ENCODE assay signal across 8 mouse cellular contexts in the genomic region with DNA sequence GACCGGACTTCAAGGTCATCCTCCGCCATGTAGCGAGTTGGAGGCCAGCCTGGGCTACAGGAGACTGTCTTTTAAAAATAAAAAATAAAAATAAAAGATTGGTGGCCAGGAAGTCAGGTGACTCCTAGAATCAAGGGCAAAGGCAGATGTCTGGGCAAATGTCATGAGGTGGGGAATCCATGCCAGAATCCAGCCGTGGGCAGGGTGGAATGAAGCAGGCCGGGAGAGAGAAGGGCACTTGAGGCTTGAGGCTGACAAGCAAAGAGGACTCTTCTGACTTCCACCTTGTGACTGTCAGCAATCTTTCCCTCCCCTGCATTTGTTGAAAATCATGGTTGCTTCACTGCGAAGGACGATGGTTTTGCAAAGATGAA. TPM values are rescaled to one million over a fixed set of nuclear protein-coding genes. Genes with fewer than 3 reads are reported as not detected.
DNase-seq lines count a peak whose midpoint lies in the region; ATAC-seq and TF ChIP-seq lines count a peak whose summit lies in the region.

No protein-coding gene starts in this region.

- DNase-seq in kidney, adult 11 months, result no peak
- DNase-seq in midbrain, embryonic 14.5 days, result no peak
- no peak for DNase-seq in urinary bladder, postnatal 10 days (ENCODE audit: low spot score)
- no peak for DNase-seq in cerebellum, adult 9-10 months

- no peaks in the 10 kb centered on the region for H3K27me3 ChIP-seq in kidney, embryonic 15.5 days
- no peaks in the 10 kb centered on the region for H3K27me3 ChIP-seq in hindbrain, embryonic 12.5 days
- H3K27me3 ChIP-seq in midbrain, embryonic 14.5 days (ENCODE audit: control insufficient read depth, insufficient read depth, low read length), result no peaks in the 10 kb centered on the region

- TF ChIP-seq POLR2A in cortical plate, adult 2 months (IDR thresholded peaks at IDR 0.05; ENCODE audit: extremely low read depth, insufficient read depth, low read length), result no peak

- H3K9me3 ChIP-seq in kidney, embryonic 15.5 days (replicated peaks), result no peaks in the 10 kb centered on the region
- H3K9me3 ChIP-seq in hindbrain, embryonic 12.5 days (replicated peaks), result no peaks in the 10 kb centered on the region
- no peaks in the 10 kb centered on the region for H3K9me3 ChIP-seq in midbrain, embryonic 14.5 days (ENCODE audit: control insufficient read depth, low read length)

- peak overlapping the region; percentile 93 for H3K4me2 ChIP-seq in kidney, embryonic 15.5 days
- H3K4me2 ChIP-seq in hindbrain, embryonic 12.5 days (replicated peaks), result peak overlapping the region; percentile 68
- peak overlapping the region; percentile 76 for H3K4me2 ChIP-seq in midbrain, embryonic 14.5 days (ENCODE audit: low read length)

- H3K9ac ChIP-seq in kidney, embryonic 15.5 days, result peak overlapping the region; percentile 91
- peak overlapping the region; percentile 86 for H3K9ac ChIP-seq in hindbrain, embryonic 12.5 days
- H3K9ac ChIP-seq in midbrain, embryonic 14.5 days (replicated peaks; ENCODE audit: low read length), result peak overlapping the region; percentile 95

- H3K27ac ChIP-seq in kidney, embryonic 15.5 days, result no peak overlapping the region
- 0 out of 2 replicates have a peak overlapping the region, but pooled peaks have one; percentile 79 for H3K27ac ChIP-seq in cortical plate, adult 2 months (ENCODE audit: insufficient read depth, low read length)
- H3K27ac ChIP-seq in hindbrain, embryonic 12.5 days, result peak overlapping the region; percentile 84; the same call in 1 of the 2 replicates
- peak overlapping the region; percentile 90 for H3K27ac ChIP-seq in midbrain, embryonic 14.5 days (replicated peaks; ENCODE audit: low read depth, low read length)

- H3K4me1 ChIP-seq in kidney, embryonic 15.5 days, result peaks cover 13% of the 10 kb centered on the region
- peaks cover 3% of the 10 kb centered on the region; the same call in 1 of the 2 replicates for H3K4me1 ChIP-seq in cortical plate, adult 2 months (ENCODE audit: control insufficient read depth, insufficient read depth, low read length)
- peaks cover 10% of the 10 kb centered on the region; the same call in 1 of the 2 replicates for H3K4me1 ChIP-seq in hindbrain, embryonic 12.5 days
- H3K4me1 ChIP-seq in midbrain, embryonic 14.5 days (ENCODE audit: control insufficient read depth, insufficient read depth, low read length), result peaks cover 19% of the 10 kb centered on the region

- H3K4me3 ChIP-seq in kidney, embryonic 15.5 days (replicated peaks), result peak overlapping the region; percentile 81
- H3K4me3 ChIP-seq in cortical plate, adult 2 months (ENCODE audit: insufficient read depth, low read length), result peak overlapping the region; percentile 64
- peak overlapping the region; percentile 51 for H3K4me3 ChIP-seq in hindbrain, embryonic 12.5 days
- peak overlapping the region; percentile 62 for H3K4me3 ChIP-seq in midbrain, embryonic 14.5 days (replicated peaks; ENCODE audit: low read depth, low read length)

- WGBS in kidney, embryonic 15.5 days, result 82% methylated on average over 7 of the region's 7 CpGs
- 90% methylated on average over 7 of the region's 7 CpGs for WGBS in hindbrain, embryonic 12.5 days
- 85% methylated on average over 7 of the region's 7 CpGs for WGBS in midbrain, embryonic 14.5 days

- peak; percentile 2; the same call in 1 of the 2 replicates for ATAC-seq in kidney, embryonic 15.5 days (replicated peaks; ENCODE audit: low FRiP score)
- ATAC-seq in hindbrain, embryonic 12.5 days (ENCODE audit: low FRiP score), result no peak
- no peak for ATAC-seq in midbrain, embryonic 14.5 days (ENCODE audit: low FRiP score, low TSS enrichment)
- no peak for ATAC-seq in megakaryocyte-erythroid progenitor cell, adult 5-6 weeks (replicated peaks; ENCODE audit: low FRiP score, low TSS enrichment, poor library complexity, severe bottlenecking)

- H3K36me3 ChIP-seq in kidney, embryonic 15.5 days, result no peaks in the 10 kb centered on the region
- peaks cover 1% of the 10 kb centered on the region for H3K36me3 ChIP-seq in hindbrain, embryonic 12.5 days
- H3K36me3 ChIP-seq in midbrain, embryonic 14.5 days (ENCODE audit: control insufficient read depth, insufficient read depth, low read length), result 0 out of 2 replicates have a peak, but pooled peaks cover 3% of the 10 kb centered on the region

- TF ChIP-seq CTCF in cortical plate, adult 2 months (IDR thresholded peaks at IDR 0.05; ENCODE audit: extremely low read depth, insufficient read depth, low read length), result no peak

RNA-seq across cellular contexts. Expression of gene Eid2b, which starts 0.7 kb away (rescaled TPM):
- polyA plus RNA-seq in kidney, embryonic 15.5 days (2015; fragmentation: Nextera tagmentation; extraction: Ambion mirVana), result 11.4 and 11.6 TPM in 2 replicates
- polyA plus RNA-seq in cortical plate, adult 2 months (2012; rRNA removed), result 26.4 and 27.0 TPM in 2 replicates
- polyA plus RNA-seq in hindbrain, embryonic 12.5 days (2016; fragmentation: Nextera tagmentation; extraction: Ambion mirVana), result 26.7 and 28.4 TPM in 2 replicates
- polyA plus RNA-seq in midbrain, embryonic 14.5 days (2014; fragmentation: Nextera tagmentation; extraction: Ambion mirVana), result 40.2 TPM in 2 replicates
- total RNA-seq in megakaryocyte-erythroid progenitor cell, adult 5-6 weeks (2014; fragmentation: Nextera tagmentation), result 2.1 and 2.9 TPM in 2 replicates
- total RNA-seq in megakaryocyte-erythroid progenitor cell, adult 5-6 weeks (2017), result 0.38 and 1.4 TPM in 2 replicates

RNA-seq across cellular contexts. Expression of gene Eid2, which starts 10.6 kb away (rescaled TPM):
- polyA plus RNA-seq in kidney, embryonic 15.5 days (2015; fragmentation: Nextera tagmentation; extraction: Ambion mirVana), result 1.8 and 2.1 TPM in 2 replicates
- 49.2 and 52.2 TPM in 2 replicates for polyA plus RNA-seq in cortical plate, adult 2 months (2012; rRNA removed)
- 19.3 and 20.0 TPM in 2 replicates for polyA plus RNA-seq in hindbrain, embryonic 12.5 days (2016; fragmentation: Nextera tagmentation; extraction: Ambion mirVana)
- 6.8 and 14.7 TPM in 2 replicates for polyA plus RNA-seq in midbrain, embryonic 14.5 days (2014; fragmentation: Nextera tagmentation; extraction: Ambion mirVana)
- total RNA-seq in megakaryocyte-erythroid progenitor cell, adult 5-6 weeks (2014; fragmentation: Nextera tagmentation), result 2.2 and 4.2 TPM in 2 replicates
- total RNA-seq in megakaryocyte-erythroid progenitor cell, adult 5-6 weeks (2017), result 2.0 and 2.9 TPM in 2 replicates

RNA-seq across cellular contexts. Expression of gene Selenov, which starts 12.7 kb away (rescaled TPM):
- 0.42 and 0.57 TPM in 2 replicates for polyA plus RNA-seq in kidney, embryonic 15.5 days (2015; fragmentation: Nextera tagmentation; extraction: Ambion mirVana)
- polyA plus RNA-seq in cortical plate, adult 2 months (2012; rRNA removed), result 0.92 and 1.0 TPM in 2 replicates
- polyA plus RNA-seq in hindbrain, embryonic 12.5 days (2016; fragmentation: Nextera tagmentation; extraction: Ambion mirVana), result 0.34 and 0.82 TPM in 2 replicates
- polyA plus RNA-seq in midbrain, embryonic 14.5 days (2014; fragmentation: Nextera tagmentation; extraction: Ambion mirVana), result 0.28 and 1.8 TPM in 2 replicates
- total RNA-seq in megakaryocyte-erythroid progenitor cell, adult 5-6 weeks (2014; fragmentation: Nextera tagmentation), result not detected in 2 replicates
- not detected in 2 replicates for total RNA-seq in megakaryocyte-erythroid progenitor cell, adult 5-6 weeks (2017)

RNA-seq across cellular contexts. Expression of gene Dll3, which starts 23.8 kb away (rescaled TPM):
- polyA plus RNA-seq in kidney, embryonic 15.5 days (2015; fragmentation: Nextera tagmentation; extraction: Ambion mirVana), result 0.52 and 0.63 TPM in 2 replicates
- 2.2 TPM in 2 replicates for polyA plus RNA-seq in cortical plate, adult 2 months (2012; rRNA removed)
- 56.6 and 58.9 TPM in 2 replicates for polyA plus RNA-seq in hindbrain, embryonic 12.5 days (2016; fragmentation: Nextera tagmentation; extraction: Ambion mirVana)
- 24.1 and 32.2 TPM in 2 replicates for polyA plus RNA-seq in midbrain, embryonic 14.5 days (2014; fragmentation: Nextera tagmentation; extraction: Ambion mirVana)
- total RNA-seq in megakaryocyte-erythroid progenitor cell, adult 5-6 weeks (2014; fragmentation: Nextera tagmentation), result 0.45 TPM in 1 of 2 replicates, not detected in the other
- not detected in 2 replicates for total RNA-seq in megakaryocyte-erythroid progenitor cell, adult 5-6 weeks (2017)

RNA-seq across cellular contexts. Expression of gene Timm50, which starts 33.6 kb away (rescaled TPM):
- 154 and 160 TPM in 2 replicates for polyA plus RNA-seq in kidney, embryonic 15.5 days (2015; fragmentation: Nextera tagmentation; extraction: Ambion mirVana)
- polyA plus RNA-seq in cortical plate, adult 2 months (2012; rRNA removed), result 56.9 and 58.6 TPM in 2 replicates
- 142 and 160 TPM in 2 replicates for polyA plus RNA-seq in hindbrain, embryonic 12.5 days (2016; fragmentation: Nextera tagmentation; extraction: Ambion mirVana)
- polyA plus RNA-seq in midbrain, embryonic 14.5 days (2014; fragmentation: Nextera tagmentation; extraction: Ambion mirVana), result 136 and 138 TPM in 2 replicates
- 77.5 and 91.2 TPM in 2 replicates for total RNA-seq in megakaryocyte-erythroid progenitor cell, adult 5-6 weeks (2014; fragmentation: Nextera tagmentation)
- 31.5 and 66.9 TPM in 2 replicates for total RNA-seq in megakaryocyte-erythroid progenitor cell, adult 5-6 weeks (2017)
